Mouse (Mus musculus) liver, adult 2 months (tissue): ENCODE results near the gene Pax5.

Experiments
- CTCF ChIP-seq: fragments of 200-500 bp; IDR thresholded peaks from 2 replicates; pipeline ENCODE4 v1.5.1; 2011; ENCODE audit warnings: low read depth, low read length, control low read depth
- POLR2A ChIP-seq: fragments of 200-500 bp; IDR thresholded peaks from 2 replicates; pipeline ENCODE4 v1.6.1; 2011; ENCODE audit warnings: low read length, control low read depth; ENCODE audit not compliant: insufficient read depth; ENCODE audit errors: extremely low read depth

GRCm38 (mm10) chr4:44573017-44573416 lies 137.3 kb downstream of the Pax5 start:
- TF ChIP-seq POLR2A (no peak), CTCF (no peak)
